Mouse (Mus musculus): ENCODE measurements around the gene Gsto1. TPM values are rescaled to one million over a fixed set of nuclear protein-coding genes. Genes with fewer than 3 reads are reported as not detected.

The Gsto1 gene
- polyA plus RNA-seq, 1 experiment from 2014 or later: 84.0 TPM

GRCm38 (mm10) chr19:47907596-47907995 lies 52.8 kb downstream of the Gsto1 start:
- peaks cover 16% of the 10 kb centered on the region for H3K36me3 ChIP-seq
- no peak for ATAC-seq (ENCODE audit: insufficient number of reproducible peaks, low FRiP score)
- no peak overlapping the region for H3K9ac ChIP-seq
- H3K4me1 ChIP-seq (replicated peaks): peaks cover 69% of the 10 kb centered on the region
- 85% methylated on average over 9 of the region's 9 CpGs for WGBS
- no peak overlapping the region for H3K27ac ChIP-seq (ENCODE audit: poor library complexity, severe bottlenecking)
- H3K9me3 ChIP-seq (replicated peaks): no peaks in the 10 kb centered on the region
- no peaks in the 10 kb centered on the region for H3K27me3 ChIP-seq (replicated peaks)
- H3K4me3 ChIP-seq: no peak overlapping the region
- H3K4me2 ChIP-seq: no peak overlapping the region

DNA sequence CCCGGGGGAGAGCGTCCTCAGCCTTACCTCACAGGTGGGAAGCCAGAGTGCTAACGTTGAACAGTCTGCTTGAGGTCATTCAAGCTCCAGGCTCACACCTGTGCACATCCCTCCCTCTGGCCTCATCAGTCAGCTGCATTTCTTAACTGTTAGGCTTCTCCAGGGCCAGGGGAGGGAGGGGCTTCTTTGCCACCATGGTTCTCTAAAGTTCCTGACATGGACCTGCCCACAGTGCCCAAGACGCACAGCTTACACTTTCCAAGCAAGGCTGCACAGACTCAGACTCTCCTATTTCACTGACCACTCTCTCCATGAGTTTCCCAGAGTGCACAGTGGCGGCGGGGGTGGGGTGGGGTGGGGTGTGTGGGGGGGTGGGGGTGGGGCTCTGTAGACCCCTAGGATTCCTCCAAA lies 54.2 kb downstream of the Gsto1 start:
- ATAC-seq (ENCODE audit: insufficient number of reproducible peaks, low FRiP score): no peak
- peaks cover 58% of the 10 kb centered on the region for H3K4me1 ChIP-seq (replicated peaks)
- peak overlapping the region; percentile 17; the same call in 1 of the 2 replicates for H3K9ac ChIP-seq
- H3K36me3 ChIP-seq: peaks cover 16% of the 10 kb centered on the region
- WGBS: 32% methylated on average over 6 of the region's 6 CpGs
- H3K27me3 ChIP-seq (replicated peaks): no peaks in the 10 kb centered on the region
- no peak overlapping the region for H3K27ac ChIP-seq (ENCODE audit: poor library complexity, severe bottlenecking)
- no peaks in the 10 kb centered on the region for H3K9me3 ChIP-seq (replicated peaks)
- H3K4me3 ChIP-seq: no peak overlapping the region
- peak overlapping the region; percentile 57 for H3K4me2 ChIP-seq

- peak overlapping the region; percentile 69 for H3K27ac ChIP-seq (ENCODE audit: poor library complexity, severe bottlenecking)
- 10% methylated on average over 10 of the region's 10 CpGs for WGBS
- H3K4me1 ChIP-seq (replicated peaks): peaks cover 56% of the 10 kb centered on the region
- peak overlapping the region; percentile 20; the same call in 1 of the 2 replicates for H3K4me3 ChIP-seq
- H3K36me3 ChIP-seq: peaks cover 20% of the 10 kb centered on the region
- peak overlapping the region; percentile 57 for H3K4me2 ChIP-seq
- no peaks in the 10 kb centered on the region for H3K27me3 ChIP-seq (replicated peaks)
- H3K9ac ChIP-seq: peak overlapping the region; percentile 56
- peak; percentile 44; the same call in 1 of the 2 replicates for ATAC-seq (ENCODE audit: insufficient number of reproducible peaks, low FRiP score)
- H3K9me3 ChIP-seq (replicated peaks): no peaks in the 10 kb centered on the region
Measured at GRCm38 (mm10) chr19:47909387-47910116, 54.8 kb downstream of the Gsto1 start.

DNA sequence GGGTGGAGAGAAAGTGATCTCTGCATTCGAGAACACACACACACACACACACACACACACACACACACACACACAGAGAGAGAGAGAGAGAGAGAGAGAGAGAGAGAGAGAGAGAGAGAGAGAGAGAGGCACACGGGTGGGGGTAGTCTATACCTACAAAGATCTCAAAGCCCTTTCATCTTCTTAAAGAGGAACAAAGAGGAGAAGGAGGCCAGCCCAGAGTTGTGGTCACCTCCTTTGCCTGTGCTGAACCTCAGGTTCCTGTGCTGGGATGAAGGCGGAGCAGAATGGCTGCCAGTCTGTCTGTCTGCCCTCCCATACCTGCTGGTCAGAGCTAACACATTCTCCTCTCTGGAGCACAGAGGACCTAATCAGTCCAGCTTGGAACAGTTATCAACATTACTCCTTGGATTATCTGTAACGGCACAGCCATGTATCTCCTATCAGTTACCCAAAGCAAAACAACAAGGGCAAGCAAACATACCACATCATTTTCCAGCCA lies 55.4 kb downstream of the Gsto1 start:
- Histone ChIP-seq H3K9me3 (replicated peaks) (no peaks in the 10 kb centered on the region), H3K36me3 (peaks cover 20% of the 10 kb centered on the region), H3K4me3 (0 out of 2 replicates have a peak overlapping the region, but pooled peaks have one; percentile 20), H3K27me3 (replicated peaks) (no peaks in the 10 kb centered on the region), H3K4me2 (peak overlapping the region; percentile 57), H3K27ac (ENCODE audit: poor library complexity, severe bottlenecking) (peak overlapping the region; percentile 69), H3K4me1 (replicated peaks) (peaks cover 50% of the 10 kb centered on the region), H3K9ac (peak overlapping the region; percentile 56)
- no peak for ATAC-seq (ENCODE audit: insufficient number of reproducible peaks, low FRiP score)
- WGBS: 42% methylated on average over 3 of the region's 4 CpGs

DNA sequence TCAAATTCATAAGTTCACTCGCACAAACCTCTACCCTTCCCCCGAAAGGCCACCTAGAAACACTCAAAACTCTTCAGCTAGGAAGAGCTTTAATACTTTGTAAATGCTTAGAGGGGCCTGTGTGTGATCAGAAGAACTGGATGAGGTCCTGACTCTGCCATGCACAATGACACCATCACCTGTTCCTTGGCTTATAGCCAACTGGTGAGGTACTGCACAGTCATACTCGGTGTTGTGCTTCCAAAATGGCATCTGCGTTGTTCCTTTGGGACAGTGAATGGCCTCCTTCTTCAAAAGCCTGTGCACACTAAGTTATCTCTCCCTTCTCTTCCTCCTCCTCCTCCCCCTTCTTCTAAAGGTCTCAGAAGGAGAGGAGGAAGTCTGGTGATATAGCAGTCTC lies 56.0 kb downstream of the Gsto1 start:
- 76% methylated on average over 4 of the region's 4 CpGs for WGBS
- Histone ChIP-seq H3K36me3 (peaks cover 20% of the 10 kb centered on the region), H3K9me3 (replicated peaks) (no peaks in the 10 kb centered on the region), H3K27me3 (replicated peaks) (no peaks in the 10 kb centered on the region), H3K4me1 (replicated peaks) (peaks cover 50% of the 10 kb centered on the region), H3K4me2 (no peak overlapping the region), H3K9ac (no peak overlapping the region), H3K4me3 (no peak overlapping the region), H3K27ac (ENCODE audit: poor library complexity, severe bottlenecking) (no peak overlapping the region)
- no peak for ATAC-seq (ENCODE audit: insufficient number of reproducible peaks, low FRiP score)

GRCm38 (mm10) chr19:47913344-47913743 lies 58.6 kb downstream of the Gsto1 start:
- Histone ChIP-seq H3K4me3 (no peak overlapping the region), H3K36me3 (peaks cover 15% of the 10 kb centered on the region), H3K4me1 (replicated peaks) (peaks cover 71% of the 10 kb centered on the region), H3K9ac (no peak overlapping the region), H3K27me3 (replicated peaks) (no peaks in the 10 kb centered on the region), H3K4me2 (no peak overlapping the region), H3K27ac (ENCODE audit: poor library complexity, severe bottlenecking) (no peak overlapping the region), H3K9me3 (replicated peaks) (no peaks in the 10 kb centered on the region)
- no peak for ATAC-seq (ENCODE audit: insufficient number of reproducible peaks, low FRiP score)
- WGBS: 89% methylated on average over 7 of the region's 7 CpGs

DNA sequence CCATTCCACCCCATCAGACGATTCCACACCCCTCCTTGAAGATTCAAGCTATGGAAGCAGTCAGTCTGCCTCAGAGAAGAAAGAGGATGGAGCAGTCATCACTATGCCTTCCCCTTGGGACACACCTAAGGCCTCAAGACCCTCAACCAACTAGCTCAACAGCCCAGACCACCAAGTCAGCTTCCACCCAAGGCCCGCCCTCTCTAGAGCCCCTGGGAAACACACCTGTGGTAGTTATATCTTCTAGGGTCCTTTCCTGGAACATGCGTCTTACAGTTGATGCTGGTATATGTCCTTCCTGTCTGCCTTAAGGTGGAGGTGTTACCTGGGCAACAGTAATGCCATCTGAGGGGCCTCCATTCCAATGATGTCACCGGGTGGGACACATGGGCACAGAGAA lies 59.4 kb downstream of the Gsto1 start:
- no peak for ATAC-seq (ENCODE audit: insufficient number of reproducible peaks, low FRiP score)
- 91% methylated on average over 4 of the region's 4 CpGs for WGBS
- H3K9me3 ChIP-seq (replicated peaks): no peaks in the 10 kb centered on the region
- no peak overlapping the region for H3K4me3 ChIP-seq
- H3K4me1 ChIP-seq (replicated peaks): peaks cover 64% of the 10 kb centered on the region
- no peak overlapping the region for H3K9ac ChIP-seq
- H3K27me3 ChIP-seq (replicated peaks): no peaks in the 10 kb centered on the region
- H3K27ac ChIP-seq (ENCODE audit: poor library complexity, severe bottlenecking): no peak overlapping the region
- H3K36me3 ChIP-seq: peaks cover 15% of the 10 kb centered on the region
- H3K4me2 ChIP-seq: no peak overlapping the region

Other genes starting within 250 kb of the Gsto1 start
- gene Col17a1, start 162.9 kb upstream of the Gsto1 start, polyA plus RNA-seq (2016; fragmentation: Nextera tagmentation; extraction: Ambion mirVana): 0.36 and 0.69 TPM in 2 replicates
- gene Sfr1, start 123.3 kb upstream of the Gsto1 start, polyA plus RNA-seq (2016; fragmentation: Nextera tagmentation; extraction: Ambion mirVana): 258 and 263 TPM in 2 replicates
- gene Gsto2, start 10.6 kb downstream of the Gsto1 start, polyA plus RNA-seq (2016; fragmentation: Nextera tagmentation; extraction: Ambion mirVana): 0.76 and 1.3 TPM in 2 replicates
- 0.10 and 0.19 TPM in 2 replicates for gene Cfap43, start 64.3 kb downstream of the Gsto1 start, polyA plus RNA-seq (2016; fragmentation: Nextera tagmentation; extraction: Ambion mirVana)
- gene Itprip, start 64.3 kb downstream of the Gsto1 start, polyA plus RNA-seq (2016; fragmentation: Nextera tagmentation; extraction: Ambion mirVana): 24.4 and 25.5 TPM in 2 replicates
- gene Cfap58, start 82.7 kb downstream of the Gsto1 start, polyA plus RNA-seq (2016; fragmentation: Nextera tagmentation; extraction: Ambion mirVana): not detected in 2 replicates

All from heart, embryonic 12.5 days (tissue).